Mouse (Mus musculus): ENCODE measurements around the gene Ecm2. TPM values are rescaled to one million over a fixed set of nuclear protein-coding genes. Genes with fewer than 3 reads are reported as not detected.

Ecm2 gene
- total and polyA plus RNA-seq, 2 experiments, result 0.07 to 0.55 TPM

DNA sequence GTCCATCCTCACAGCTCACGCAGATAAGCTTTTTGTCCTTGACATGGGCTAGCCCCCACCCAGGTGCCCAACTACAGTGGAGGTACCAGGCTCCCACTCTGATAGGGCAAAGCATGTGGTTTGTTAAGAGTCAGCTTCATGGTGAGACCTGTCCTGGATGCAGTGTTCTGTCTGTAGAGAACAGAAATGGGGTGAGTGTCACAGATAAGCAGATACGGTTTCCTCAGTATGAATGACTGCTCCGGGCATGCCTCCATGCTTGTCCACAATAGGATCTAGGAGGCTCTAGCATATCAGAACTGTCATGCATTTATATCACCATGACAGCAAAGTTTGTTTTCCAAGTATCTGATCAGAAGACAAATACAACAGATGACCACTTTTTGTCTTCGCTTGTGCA is 38.7 kb upstream of the Ecm2 start:
- no peaks in the 10 kb centered on the region for H3K79me2 ChIP-seq (ENCODE audit: control insufficient read depth, insufficient read depth, low read length)
- H3K36me3 ChIP-seq (ENCODE audit: control insufficient read depth, insufficient read depth, low read length), result peaks cover 19% of the 10 kb centered on the region
- no peak overlapping the region for H3K4me3 ChIP-seq (ENCODE audit: insufficient read depth, low read depth, low read length)
- TF ChIP-seq POLR2A (IDR thresholded peaks at IDR 0.05; ENCODE audit: extremely low read depth, insufficient read depth, low read length), result no peak
- TF ChIP-seq CTCF (IDR thresholded peaks at IDR 0.05; ENCODE audit: low read depth, low read length), result no peak
- 98% methylated on average over 4 of the region's 4 CpGs for WGBS
- H3K27ac ChIP-seq (replicated peaks; ENCODE audit: insufficient read depth, low read depth, low read length), result no peak overlapping the region
- DNase-seq (ENCODE audit: extremely low read depth, low read depth, low spot score), result no peak
- H3K9ac ChIP-seq (ENCODE audit: low read depth, low read length), result no peak overlapping the region
- H3K4me1 ChIP-seq (ENCODE audit: control insufficient read depth, insufficient read depth, low read length), result no peaks in the 10 kb centered on the region
- H3K27me3 ChIP-seq (ENCODE audit: control insufficient read depth, insufficient read depth, low read length), result no peaks in the 10 kb centered on the region

GRCm38 (mm10) chr13:49466393-49467075 is 38.1 kb upstream of the Ecm2 start:
- WGBS, result 88% methylated on average over 11 of the region's 11 CpGs
- no peaks in the 10 kb centered on the region for H3K79me2 ChIP-seq (ENCODE audit: control insufficient read depth, insufficient read depth, low read length)
- no peak overlapping the region for H3K4me3 ChIP-seq (ENCODE audit: insufficient read depth, low read depth, low read length)
- peaks cover 18% of the 10 kb centered on the region for H3K36me3 ChIP-seq (ENCODE audit: control insufficient read depth, insufficient read depth, low read length)
- H3K27ac ChIP-seq (replicated peaks; ENCODE audit: insufficient read depth, low read depth, low read length), result no peak overlapping the region
- DNase-seq (ENCODE audit: extremely low read depth, low read depth, low spot score), result no peak
- H3K27me3 ChIP-seq (ENCODE audit: control insufficient read depth, insufficient read depth, low read length), result no peaks in the 10 kb centered on the region
- no peak overlapping the region for H3K9ac ChIP-seq (ENCODE audit: low read depth, low read length)
- TF ChIP-seq POLR2A (IDR thresholded peaks at IDR 0.05; ENCODE audit: extremely low read depth, insufficient read depth, low read length) (no peak), CTCF (IDR thresholded peaks at IDR 0.05; ENCODE audit: low read depth, low read length) (no peak)
- H3K4me1 ChIP-seq (ENCODE audit: control insufficient read depth, insufficient read depth, low read length), result peaks cover 4% of the 10 kb centered on the region

DNA sequence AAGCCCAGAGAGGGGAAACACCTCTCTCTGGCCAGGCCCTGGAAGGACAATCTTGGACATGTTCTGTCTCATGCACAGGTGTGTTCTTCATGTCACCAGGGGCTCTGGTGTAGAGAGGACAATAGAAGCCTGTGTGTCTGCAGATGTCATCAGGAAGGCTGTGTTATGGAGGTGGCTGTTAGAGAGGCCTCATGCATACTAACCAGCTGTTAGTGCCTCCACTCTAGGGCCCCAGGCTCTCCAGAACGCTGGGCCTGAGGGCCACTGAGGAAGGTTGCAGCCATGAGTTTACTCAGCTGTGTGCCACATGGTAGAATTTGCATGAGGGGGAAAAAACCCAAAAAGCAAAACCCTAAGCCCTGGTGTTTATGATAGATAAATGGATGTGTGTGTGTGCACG is 37.0 kb upstream of the Ecm2 start:
- Histone ChIP-seq H3K9ac (ENCODE audit: low read depth, low read length) (no peak overlapping the region), H3K4me3 (ENCODE audit: insufficient read depth, low read depth, low read length) (no peak overlapping the region), H3K79me2 (ENCODE audit: control insufficient read depth, insufficient read depth, low read length) (no peaks in the 10 kb centered on the region), H3K27ac (replicated peaks; ENCODE audit: insufficient read depth, low read depth, low read length) (no peak overlapping the region), H3K4me1 (ENCODE audit: control insufficient read depth, insufficient read depth, low read length) (peaks cover 12% of the 10 kb centered on the region), H3K27me3 (ENCODE audit: control insufficient read depth, insufficient read depth, low read length) (no peaks in the 10 kb centered on the region), H3K36me3 (ENCODE audit: control insufficient read depth, insufficient read depth, low read length) (peaks cover 12% of the 10 kb centered on the region)
- 94% methylated on average over 2 of the region's 2 CpGs for WGBS
- no peak for TF ChIP-seq CTCF (IDR thresholded peaks at IDR 0.05; ENCODE audit: low read depth, low read length)
- TF ChIP-seq POLR2A (IDR thresholded peaks at IDR 0.05; ENCODE audit: extremely low read depth, insufficient read depth, low read length), result no peak
- no peak for DNase-seq (ENCODE audit: extremely low read depth, low read depth, low spot score)

- Histone ChIP-seq H3K27ac (replicated peaks; ENCODE audit: insufficient read depth, low read depth, low read length) (no peak overlapping the region), H3K36me3 (ENCODE audit: control insufficient read depth, insufficient read depth, low read length) (peaks cover 6% of the 10 kb centered on the region; the same call in 1 of the 2 replicates), H3K4me3 (ENCODE audit: insufficient read depth, low read depth, low read length) (no peak overlapping the region), H3K4me1 (ENCODE audit: control insufficient read depth, insufficient read depth, low read length) (peaks cover 12% of the 10 kb centered on the region), H3K79me2 (ENCODE audit: control insufficient read depth, insufficient read depth, low read length) (no peaks in the 10 kb centered on the region), H3K9ac (ENCODE audit: low read depth, low read length) (no peak overlapping the region), H3K27me3 (ENCODE audit: control insufficient read depth, insufficient read depth, low read length) (no peaks in the 10 kb centered on the region)
- DNase-seq (ENCODE audit: extremely low read depth, low read depth, low spot score), result peak; percentile 15
- WGBS, result 83% methylated on average over 5 of the region's 5 CpGs
- TF ChIP-seq POLR2A (IDR thresholded peaks at IDR 0.05; ENCODE audit: extremely low read depth, insufficient read depth, low read length) (no peak), CTCF (IDR thresholded peaks at IDR 0.05; ENCODE audit: low read depth, low read length) (peak; percentile 24; the same call in 1 of the 2 replicates)
These were observed 35.6 kb upstream of the Ecm2 start for GRCm38 (mm10) chr13:49469002-49469401.

DNA sequence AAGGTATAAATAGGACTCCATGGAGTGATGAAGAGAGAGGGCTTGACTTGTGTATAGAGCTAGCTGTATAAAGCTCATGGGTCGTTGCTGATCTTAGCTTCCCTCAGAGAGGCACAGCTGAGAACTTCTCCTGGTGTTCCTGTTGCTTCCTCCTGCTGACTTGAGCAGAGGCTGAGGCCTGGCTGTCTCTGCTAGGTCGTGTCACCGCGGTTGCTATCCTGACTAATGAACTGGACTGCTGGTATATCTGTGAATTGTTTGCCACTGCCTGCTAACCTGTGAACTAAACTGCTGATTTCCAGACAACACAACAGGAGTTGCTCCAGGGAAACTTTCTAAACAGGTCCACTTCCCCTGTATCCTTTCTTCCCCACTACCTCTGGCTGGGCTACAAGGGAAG is 34.3 kb upstream of the Ecm2 start:
- Histone ChIP-seq H3K4me3 (ENCODE audit: insufficient read depth, low read depth, low read length) (no peak overlapping the region), H3K36me3 (ENCODE audit: control insufficient read depth, insufficient read depth, low read length) (no peaks in the 10 kb centered on the region), H3K9ac (ENCODE audit: low read depth, low read length) (no peak overlapping the region), H3K79me2 (ENCODE audit: control insufficient read depth, insufficient read depth, low read length) (no peaks in the 10 kb centered on the region), H3K4me1 (ENCODE audit: control insufficient read depth, insufficient read depth, low read length) (peaks cover 12% of the 10 kb centered on the region), H3K27ac (replicated peaks; ENCODE audit: insufficient read depth, low read depth, low read length) (no peak overlapping the region), H3K27me3 (ENCODE audit: control insufficient read depth, insufficient read depth, low read length) (no peaks in the 10 kb centered on the region)
- no peak for TF ChIP-seq POLR2A (IDR thresholded peaks at IDR 0.05; ENCODE audit: extremely low read depth, insufficient read depth, low read length)
- TF ChIP-seq CTCF (IDR thresholded peaks at IDR 0.05; ENCODE audit: low read depth, low read length), result no peak
- 87% methylated on average over 4 of the region's 4 CpGs for WGBS
- no peak for DNase-seq (ENCODE audit: extremely low read depth, low read depth, low spot score)

GRCm38 (mm10) chr13:49470806-49471205 is 33.8 kb upstream of the Ecm2 start:
- TF ChIP-seq POLR2A (IDR thresholded peaks at IDR 0.05; ENCODE audit: extremely low read depth, insufficient read depth, low read length), result no peak
- TF ChIP-seq CTCF (IDR thresholded peaks at IDR 0.05; ENCODE audit: low read depth, low read length), result no peak
- H3K9ac ChIP-seq (ENCODE audit: low read depth, low read length), result no peak overlapping the region
- no peak overlapping the region for H3K27ac ChIP-seq (replicated peaks; ENCODE audit: insufficient read depth, low read depth, low read length)
- no peaks in the 10 kb centered on the region for H3K79me2 ChIP-seq (ENCODE audit: control insufficient read depth, insufficient read depth, low read length)
- no peak overlapping the region for H3K4me3 ChIP-seq (ENCODE audit: insufficient read depth, low read depth, low read length)
- no peaks in the 10 kb centered on the region for H3K27me3 ChIP-seq (ENCODE audit: control insufficient read depth, insufficient read depth, low read length)
- peaks cover 12% of the 10 kb centered on the region for H3K4me1 ChIP-seq (ENCODE audit: control insufficient read depth, insufficient read depth, low read length)
- WGBS, result 28% methylated on average over 4 of the region's 4 CpGs
- peak; percentile 35 for DNase-seq (ENCODE audit: extremely low read depth, low read depth, low spot score)
- H3K36me3 ChIP-seq (ENCODE audit: control insufficient read depth, insufficient read depth, low read length), result no peaks in the 10 kb centered on the region

All from liver, adult 2 months (tissue).